Mouse (Mus musculus) neural tube, embryonic 12.5 days (tissue): ENCODE measurements around the gene Nrm. TPM values are rescaled to one million over a fixed set of nuclear protein-coding genes. Genes with fewer than 3 reads are reported as not detected.

Experiments
- ATAC-seq: fragments of 200-750 bp; cut with Nextera tagmentation; 2 replicates; pipeline ENCODE4 v1.8.0; 2017; ENCODE audit warnings: low read depth, mild to moderate bottlenecking, moderate TSS enrichment, moderate library complexity; ENCODE audit not compliant: low FRiP score
- H3K27ac ChIP-seq: fragments of 300-500 bp; sonication (generic); 2 replicates; pipeline ENCODE4 v1.5.1; 2016
- H3K27me3 ChIP-seq: fragments of 300-500 bp; sonication (generic); replicated peaks from 2 replicates; pipeline ENCODE4 v1.6.1; 2016; ENCODE audit warnings: mild to moderate bottlenecking
- H3K36me3 ChIP-seq: fragments of 300-500 bp; sonication (generic); 2 replicates; pipeline ENCODE4 v1.6.1; 2016; ENCODE audit warnings: mild to moderate bottlenecking
- H3K4me1 ChIP-seq: fragments of 300-500 bp; sonication (generic); 2 replicates; pipeline ENCODE4 v1.6.1; 2016
- H3K4me2 ChIP-seq: fragments of 300-500 bp; sonication (generic); replicated peaks from 2 replicates; pipeline ENCODE4 v1.6.1; 2016; ENCODE audit warnings: mild to moderate bottlenecking
- H3K4me3 ChIP-seq: fragments of 300-500 bp; sonication (generic); 2 replicates; pipeline ENCODE4 v1.5.1; 2016
- H3K9ac ChIP-seq: fragments of 300-500 bp; sonication (generic); 2 replicates; pipeline ENCODE4 v1.6.1; 2016; ENCODE audit warnings: mild to moderate bottlenecking
- H3K9me3 ChIP-seq: fragments of 300-500 bp; sonication (generic); 2 replicates; pipeline ENCODE4 v1.6.1; 2016; ENCODE audit warnings: mild to moderate bottlenecking
- WGBS: fragments of 180-500 bp; shearing (Covaris S2); methylation state at CpG from one replicate; pipeline ENCODE4 v1.1.7; 2016; 5-methylcytosine and 5-hydroxymethylcytosine counted together
- microRNA-seq: library from miRNA; unstranded; fragments of <30 nt; microRNA quantifications from one replicate; pipeline ENCODE4, GENCODE M21; 2017
- polyA plus RNA-seq: library from polyadenylated mRNA; unstranded; fragments of >200 nt; fragmentation: Nextera tagmentation; extraction: Ambion mirVana; gene quantifications from 2 replicates; pipeline ENCODE4 v1.2.1, GENCODE M21; 2016

Gene Nrm
- polyA plus RNA-seq, 1 experiment from 2014 or later = 40.5 TPM

GRCm38 (mm10) chr17:35903343-35903991, 42.3 kb downstream of the Nrm start:
- WGBS = 92% methylated on average over 9 of the region's 9 CpGs
- no peak for ATAC-seq
- H3K36me3 ChIP-seq = peaks cover 88% of the 10 kb centered on the region
- no peak overlapping the region for H3K4me3 ChIP-seq
- no peaks in the 10 kb centered on the region for H3K27me3 ChIP-seq
- peaks cover 7% of the 10 kb centered on the region for H3K4me1 ChIP-seq
- no peak overlapping the region for H3K4me2 ChIP-seq
- no peak overlapping the region for H3K9ac ChIP-seq
- H3K27ac ChIP-seq = no peak overlapping the region
- H3K9me3 ChIP-seq = no peaks in the 10 kb centered on the region

GRCm38 (mm10) chr17:35903992-35904355, 42.9 kb downstream of the Nrm start:
- Histone ChIP-seq H3K4me3 (no peak overlapping the region), H3K9me3 (no peaks in the 10 kb centered on the region), H3K9ac (0 out of 2 replicates have a peak overlapping the region, but pooled peaks have one; percentile 33), H3K27me3 (no peaks in the 10 kb centered on the region), H3K36me3 (peaks cover 87% of the 10 kb centered on the region), H3K27ac (no peak overlapping the region), H3K4me1 (peaks cover 12% of the 10 kb centered on the region), H3K4me2 (no peak overlapping the region)
- ATAC-seq = no peak
- 93% methylated on average over 4 of the region's 4 CpGs for WGBS

- no peak overlapping the region for H3K4me2 ChIP-seq
- H3K4me3 ChIP-seq = no peak overlapping the region
- no peak for ATAC-seq
- H3K27ac ChIP-seq = no peak overlapping the region
- WGBS = 95% methylated on average over 1 of the region's 1 CpGs
- H3K9me3 ChIP-seq = no peaks in the 10 kb centered on the region
- no peaks in the 10 kb centered on the region for H3K27me3 ChIP-seq
- H3K4me1 ChIP-seq = peaks cover 17% of the 10 kb centered on the region
- H3K9ac ChIP-seq = no peak overlapping the region
- peaks cover 71% of the 10 kb centered on the region for H3K36me3 ChIP-seq
Measured at GRCm38 (mm10) chr17:35905587-35905986, 44.5 kb downstream of the Nrm start.

GRCm38 (mm10) chr17:35907609-35908008, 46.5 kb downstream of the Nrm start:
- H3K9ac ChIP-seq = no peak overlapping the region
- peak overlapping the region; percentile 92 for H3K4me2 ChIP-seq
- H3K4me3 ChIP-seq = no peak overlapping the region
- WGBS = 79% methylated on average over 2 of the region's 2 CpGs
- H3K36me3 ChIP-seq = peaks cover 55% of the 10 kb centered on the region
- ATAC-seq = no peak
- peaks cover 17% of the 10 kb centered on the region for H3K4me1 ChIP-seq
- no peak overlapping the region for H3K27ac ChIP-seq
- no peaks in the 10 kb centered on the region for H3K27me3 ChIP-seq
- no peaks in the 10 kb centered on the region for H3K9me3 ChIP-seq

- peak overlapping the region; percentile 83 for H3K9ac ChIP-seq
- no peaks in the 10 kb centered on the region for H3K9me3 ChIP-seq
- peaks cover 17% of the 10 kb centered on the region for H3K4me1 ChIP-seq
- peak; percentile 63 for ATAC-seq
- no peaks in the 10 kb centered on the region for H3K27me3 ChIP-seq
- peaks cover 45% of the 10 kb centered on the region for H3K36me3 ChIP-seq
- H3K4me3 ChIP-seq = peak overlapping the region; percentile 70
- H3K27ac ChIP-seq = peak overlapping the region; percentile 46
- H3K4me2 ChIP-seq = peak overlapping the region; percentile 92
- 23% methylated on average over 20 of the region's 20 CpGs for WGBS
Measured at GRCm38 (mm10) chr17:35909186-35909918, 48.2 kb downstream of the Nrm start.

GRCm38 (mm10) chr17:35909919-35910369, 48.8 kb downstream of the Nrm start, which contains the start of gene Atat1:
TSS of gene Atat1 (minus strand) at chr17:35910075.
- WGBS = 4% methylated on average over 25 of the region's 25 CpGs
- H3K9me3 ChIP-seq = no peaks in the 10 kb centered on the region
- H3K27me3 ChIP-seq = no peaks in the 10 kb centered on the region
- peak within 1 kb of the TSS; percentile 70 for H3K4me3 ChIP-seq
- peak within 1 kb of the TSS; percentile 46 for H3K27ac ChIP-seq
- peak within 1 kb of the TSS; percentile 83 for H3K9ac ChIP-seq
- H3K36me3 ChIP-seq = peaks cover 39% of the 10 kb centered on the region
- ATAC-seq = peak; percentile 96
- H3K4me1 ChIP-seq = peaks cover 17% of the 10 kb centered on the region
- H3K4me2 ChIP-seq = peak within 1 kb of the TSS; percentile 92

GRCm38 (mm10) chr17:35914975-35915374, 53.9 kb downstream of the Nrm start:
- Histone ChIP-seq H3K9ac (no peak overlapping the region), H3K4me1 (peaks cover 12% of the 10 kb centered on the region), H3K9me3 (no peaks in the 10 kb centered on the region), H3K27me3 (no peaks in the 10 kb centered on the region), H3K27ac (no peak overlapping the region), H3K4me2 (peak overlapping the region; percentile 74), H3K36me3 (peaks cover 8% of the 10 kb centered on the region; the same call in 1 of the 2 replicates), H3K4me3 (no peak overlapping the region)
- ATAC-seq = no peak
- WGBS = 81% methylated on average over 6 of the region's 6 CpGs

Small RNA genes lying within 50 kb of the gene (microRNA-seq; reads per million reads assigned to microRNA genes)
- gene Gm28033 = 1.3 reads per million

Other genes with a start within 250 kb of the Nrm start
- gene Gm9573, start 234.7 kb upstream of the Nrm start, polyA plus RNA-seq = not detected in 2 replicates
- 0.10 TPM in 1 of 2 replicates, not detected in the other for gene Mucl3, start 217.6 kb upstream of the Nrm start, polyA plus RNA-seq
- gene Vars2, start 193.7 kb upstream of the Nrm start, polyA plus RNA-seq = 14.9 and 15.2 TPM in 2 replicates
- 35.8 and 36.9 TPM in 2 replicates for gene Gtf2h4, start 187.6 kb upstream of the Nrm start, polyA plus RNA-seq
- 170 and 172 TPM in 2 replicates for gene Ddr1, start 156.7 kb upstream of the Nrm start, polyA plus RNA-seq
- 5.2 and 7.9 TPM in 2 replicates for gene Ier3, start 39.6 kb upstream of the Nrm start, polyA plus RNA-seq
- gene Flot1, start 38.1 kb upstream of the Nrm start, polyA plus RNA-seq = 60.5 and 60.6 TPM in 2 replicates
- gene Tubb5, start 23.0 kb upstream of the Nrm start, polyA plus RNA-seq = 1,533 and 1,543 TPM in 2 replicates
- gene Mdc1, start 19.8 kb upstream of the Nrm start, polyA plus RNA-seq = 13.6 and 14.7 TPM in 2 replicates
- gene Ppp1r18, start 4.3 kb downstream of the Nrm start, polyA plus RNA-seq = 34.6 and 35.1 TPM in 2 replicates
- gene Dhx16, start 18.5 kb downstream of the Nrm start, polyA plus RNA-seq = 43.3 and 45.9 TPM in 2 replicates
- gene 2310061I04Rik, start 36.1 kb downstream of the Nrm start, polyA plus RNA-seq = 26.8 and 30.3 TPM in 2 replicates
- gene Atat1, start 48.8 kb downstream of the Nrm start, polyA plus RNA-seq = 299 and 304 TPM in 2 replicates
- 55.3 and 56.1 TPM in 2 replicates for gene Mrps18b, start 55.1 kb downstream of the Nrm start, polyA plus RNA-seq
- gene Ppp1r10, start 55.1 kb downstream of the Nrm start, polyA plus RNA-seq = 60.2 and 61.6 TPM in 2 replicates
- gene Abcf1, start 108.4 kb downstream of the Nrm start, polyA plus RNA-seq = 105 and 112 TPM in 2 replicates
- gene Gnl1, start 118.5 kb downstream of the Nrm start, polyA plus RNA-seq = 53.3 and 53.5 TPM in 2 replicates
- 50.9 and 56.1 TPM in 2 replicates for gene Prr3, start 118.9 kb downstream of the Nrm start, polyA plus RNA-seq
- gene H2-T24, start 159.2 kb downstream of the Nrm start, polyA plus RNA-seq = 4.5 and 5.2 TPM in 2 replicates
- 3.6 and 4.0 TPM in 2 replicates for gene H2-T23, start 171.5 kb downstream of the Nrm start, polyA plus RNA-seq
- gene H2-T22, start 181.4 kb downstream of the Nrm start, polyA plus RNA-seq = 7.4 and 7.7 TPM in 2 replicates
- not detected in 2 replicates for gene Gm6034, start 181.6 kb downstream of the Nrm start, polyA plus RNA-seq
- not detected in 2 replicates for gene Gm11127, start 197.1 kb downstream of the Nrm start, polyA plus RNA-seq